Mouse (Mus musculus): Measurements from ENCODE around the gene Npas4. TPM values are rescaled to one million over a fixed set of nuclear protein-coding genes. Genes with fewer than 3 reads are reported as not detected.
A peak's percentile ranks its signal among the peaks of the same experiment; 100 is the strongest.
"Not testable (repeated sequence)": the region's sequence is repeated elsewhere in the genome, so short reads cannot be mapped to it uniquely, and the experiment has no call there.

Gene Npas4
- total RNA-seq, 2 experiments from 2014 or later, result 9.1 to 10.8 TPM

DNA sequence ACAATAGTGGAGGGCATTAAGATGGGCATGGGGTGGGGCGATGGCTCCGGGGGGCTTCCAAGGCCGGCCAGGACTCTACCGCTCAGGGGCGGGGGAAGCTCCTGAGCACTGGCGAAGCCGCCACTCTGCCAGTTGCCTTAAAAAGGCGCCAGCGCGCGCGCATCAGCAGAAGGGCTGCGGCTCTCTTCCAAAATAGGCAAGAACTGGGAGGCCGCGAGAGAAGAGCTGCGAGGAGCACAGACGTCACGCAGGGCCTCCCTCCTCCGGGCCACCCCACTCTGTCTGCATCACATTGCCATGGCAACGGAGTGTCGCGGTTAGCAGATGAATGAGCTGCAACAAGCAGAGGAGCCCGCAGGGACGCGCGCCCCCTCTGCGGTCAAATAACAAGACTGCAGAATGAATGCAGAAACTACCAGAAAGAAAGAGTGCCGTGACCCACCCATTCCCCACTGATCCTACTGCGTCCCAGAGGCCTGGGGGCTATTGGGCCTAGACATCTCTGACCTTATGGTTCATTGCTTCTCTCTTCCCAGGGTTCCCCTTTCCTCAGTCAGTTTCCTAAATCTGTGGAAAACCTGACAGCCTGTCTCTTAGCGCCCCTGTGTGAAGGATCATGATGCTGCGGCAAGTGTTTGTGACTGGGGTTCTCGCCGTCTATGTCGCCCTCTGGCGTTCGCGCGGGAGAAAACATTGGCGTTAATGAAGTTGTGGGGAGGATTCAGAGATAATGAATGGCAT, 11.7 kb upstream of the Npas4 start:
- intact Hi-C loops (cut with DNase I), result loop anchor here (1.0 to 5.0 kb wide), 2 partner anchors 21 to 35 kb away; no protein-coding TSS in a partner anchor
- peak; percentile 91 to 96 for DNase-seq (ENCODE audit: extremely low spot score in 1 of 2, low spot score in 2 of 2)

DNA sequence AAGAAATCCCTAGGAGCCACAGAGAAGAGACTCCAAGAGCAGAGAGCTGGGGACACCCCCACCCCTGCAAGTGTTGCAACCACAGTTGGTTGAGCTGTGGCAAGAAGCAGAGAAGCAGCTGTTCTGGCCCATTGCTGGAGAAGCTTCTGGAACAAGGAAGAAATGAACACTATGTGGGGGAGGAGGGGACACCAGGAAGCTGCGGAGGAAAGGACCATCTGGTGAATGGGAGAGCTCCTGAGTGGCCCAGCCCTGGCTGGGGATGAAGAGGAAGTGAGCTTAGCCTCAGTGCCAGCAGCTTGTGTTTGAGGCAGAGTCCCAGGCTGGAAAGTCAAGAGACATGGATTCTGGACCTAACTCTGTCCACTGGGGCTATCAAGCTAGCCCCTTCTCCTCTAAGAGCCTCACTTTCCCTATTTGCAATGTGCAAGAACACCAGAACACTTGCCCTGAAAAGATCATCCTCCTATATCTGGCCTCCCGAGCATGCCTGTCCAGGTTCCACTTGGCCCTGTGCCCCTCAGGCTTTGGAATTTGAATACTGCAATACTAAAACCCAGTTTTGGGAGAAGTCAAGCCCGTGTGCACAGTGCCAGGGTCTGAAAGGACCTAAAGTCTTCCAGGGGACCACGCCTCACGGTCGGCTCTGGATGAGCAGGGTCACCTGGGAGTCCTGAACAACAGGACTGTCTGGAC, 9.5 kb upstream of the Npas4 start:
- no peak for DNase-seq (ENCODE audit: extremely low spot score in 1 of 2, low spot score in 2 of 2)
- intact Hi-C loops (cut with DNase I), result loop anchor here (5.0 kb wide), 1 partner anchor 32 kb away; no protein-coding TSS in a partner anchor

DNA sequence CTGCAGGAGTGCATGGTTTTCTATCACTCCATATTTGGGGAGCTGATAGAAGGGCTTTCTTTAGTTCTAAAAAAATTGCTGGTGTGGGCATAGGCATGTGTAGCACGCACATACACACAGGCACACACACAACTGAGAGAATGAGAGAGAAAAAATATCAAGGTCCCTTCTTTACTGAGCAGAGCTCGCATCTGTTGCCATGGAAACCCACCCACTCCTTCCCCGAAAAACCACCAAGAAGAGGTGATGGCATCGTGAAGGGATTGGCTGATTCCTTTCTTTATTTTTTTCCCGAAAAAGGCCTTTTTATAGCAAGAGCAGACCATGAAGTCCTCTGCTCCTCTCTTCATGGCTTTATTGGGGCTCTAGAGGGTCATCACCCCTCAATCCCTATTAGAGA, 3.9 kb upstream of the Npas4 start:
- peak; percentile 75 to 91 for DNase-seq (ENCODE audit: extremely low spot score in 1 of 2, low spot score in 2 of 2)
- intact Hi-C loops (cut with DNase I), result no loop called here

GRCm38 (mm10) chr19:4992904-4993303, 2.8 kb upstream of the Npas4 start:
- intact Hi-C loops (cut with DNase I), result no loop called here

DNA sequence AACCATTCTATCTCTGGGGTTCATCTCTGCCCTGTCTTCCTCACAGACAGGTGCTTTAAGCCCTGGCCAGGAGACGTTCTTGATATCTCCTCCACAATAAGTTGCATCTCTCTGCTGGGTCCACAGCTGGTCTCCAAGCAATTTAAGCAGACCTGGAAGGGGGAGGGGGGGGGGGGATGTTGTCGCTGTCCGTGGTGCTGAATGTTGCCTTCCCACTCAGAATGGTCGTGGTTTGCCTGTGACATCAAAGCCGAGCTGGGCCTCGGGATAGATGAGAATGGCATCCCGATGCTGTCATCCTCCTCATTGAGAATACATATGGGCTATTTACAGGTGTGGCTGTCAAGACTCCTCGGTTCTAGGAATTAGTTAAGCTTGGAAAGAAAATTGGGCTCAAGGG, 2.3 kb upstream of the Npas4 start:
- intact Hi-C loops (cut with DNase I), result no loop called here
- DNase-seq (ENCODE audit: extremely low spot score in 1 of 2, low spot score in 2 of 2), result no peak

More at GRCm38 (mm10) chr19:4992904-4993303, 2.8 kb upstream of the Npas4 start:
- DNase-seq (ENCODE audit: extremely low spot score in 1 of 2, low spot score in 2 of 2), result peak; percentile 80 to 83

DNA sequence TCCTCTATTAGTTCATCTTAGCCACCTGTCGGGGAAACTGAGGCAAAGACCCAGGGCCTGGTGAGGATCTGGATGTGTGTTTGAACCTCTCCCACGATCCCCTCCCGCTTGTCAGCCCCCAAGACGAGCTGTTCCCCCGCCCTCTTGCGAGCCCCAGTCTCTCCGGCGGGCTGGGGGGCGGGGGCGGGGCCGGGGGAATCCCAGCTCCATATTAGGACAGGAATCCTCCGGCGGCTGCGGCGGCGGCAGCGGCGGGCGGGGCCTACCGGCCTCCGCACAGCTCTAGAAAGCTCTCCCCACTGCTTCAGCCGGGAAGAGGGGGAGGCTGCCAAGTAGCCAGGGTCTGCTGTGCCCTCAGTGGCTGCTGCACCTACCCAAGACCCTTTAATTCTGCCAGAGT, 600 bp upstream of the Npas4 start:
- DNase-seq (ENCODE audit: extremely low spot score in 1 of 2, low spot score in 2 of 2), result peak in 1 of 2 experiments; percentile 63
- intact Hi-C loops (cut with DNase I), result no loop called here

- intact Hi-C loops (cut with DNase I), result no loop called here
- DNase-seq (ENCODE audit: extremely low spot score in 1 of 2, low spot score in 2 of 2), result peak; percentile 74 to 85
These were observed 471 bp downstream of the Npas4 start for GRCm38 (mm10) chr19:4989434-4990255.

DNA sequence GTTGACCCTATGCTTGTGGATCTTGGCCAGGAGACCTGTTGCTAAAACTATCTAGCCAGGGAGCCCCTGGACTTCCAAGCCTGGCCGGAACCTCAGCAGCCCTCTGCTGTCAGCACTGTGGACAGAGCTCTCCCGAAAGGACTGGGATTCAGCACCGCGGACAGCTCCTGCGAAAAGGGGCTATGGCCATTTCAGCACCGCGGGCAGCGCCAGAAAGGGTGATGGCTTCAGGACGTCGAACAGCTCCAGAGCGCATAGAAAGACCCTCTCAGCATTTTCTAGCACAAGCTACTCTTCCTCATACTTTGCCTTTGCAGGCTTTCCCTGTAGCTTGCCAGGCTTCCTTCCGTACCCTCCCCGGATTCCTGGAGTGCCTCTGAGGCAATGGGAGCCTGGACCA, 1.1 kb downstream of the Npas4 start:
- peak; percentile 59 to 88 for DNase-seq (ENCODE audit: extremely low spot score in 1 of 2, low spot score in 2 of 2)
- intact Hi-C loops (cut with DNase I), result no loop called here

GRCm38 (mm10) chr19:4981767-4982166, 8.3 kb downstream of the Npas4 start:
- DNase-seq (ENCODE audit: extremely low spot score in 1 of 2, low spot score in 2 of 2), result peak in 1 of 2 experiments; percentile 76
- intact Hi-C loops (cut with DNase I), result loop anchor here (1.0 kb wide), 1 partner anchor 21 kb away; no protein-coding TSS in a partner anchor

DNA sequence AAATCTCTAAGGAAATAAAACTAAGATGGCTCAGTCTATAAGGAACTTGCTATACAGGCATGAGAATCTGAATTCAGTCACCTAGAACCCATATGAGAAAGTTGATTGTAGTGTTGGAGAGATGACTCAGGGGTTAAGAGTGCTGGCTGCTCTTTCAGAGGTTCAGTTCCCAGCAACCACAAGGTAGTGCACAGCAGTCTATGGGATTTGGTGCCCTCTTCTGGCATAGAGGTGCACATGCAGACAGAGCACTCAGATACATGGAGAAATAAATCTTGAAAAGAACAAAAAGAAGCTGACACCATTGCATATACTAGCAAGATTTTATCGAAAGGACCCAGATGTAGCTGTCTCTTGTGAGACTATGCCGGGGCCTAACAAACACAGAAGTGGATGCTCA, 21.9 kb downstream of the Npas4 start:
- no peak for DNase-seq (ENCODE audit: extremely low spot score in 1 of 2, low spot score in 2 of 2)
- intact Hi-C loops (cut with DNase I), result loop anchor here (5.0 kb wide), 1 partner anchor 34 kb away; no protein-coding TSS in a partner anchor

GRCm38 (mm10) chr19:4961928-4962601, 28.1 kb downstream of the Npas4 start, which contains the start of gene Mrpl11:
Mrpl11 (plus strand) TSS chr19:4962147.
- intact Hi-C loops (cut with DNase I), result no loop called here
- peak; percentile 90 to 91 for DNase-seq (ENCODE audit: extremely low spot score in 1 of 2, low spot score in 2 of 2)

GRCm38 (mm10) chr19:4948641-4949040, 41.5 kb downstream of the Npas4 start:
- DNase-seq (ENCODE audit: extremely low spot score in 1 of 2, low spot score in 2 of 2); intact Hi-C loops (cut with DNase I): not testable (repeated sequence)

GRCm38 (mm10) chr19:4945540-4945939, 44.6 kb downstream of the Npas4 start:
- no peak for DNase-seq (ENCODE audit: extremely low spot score in 1 of 2, low spot score in 2 of 2)
- intact Hi-C loops (cut with DNase I), result no loop called here

DNA sequence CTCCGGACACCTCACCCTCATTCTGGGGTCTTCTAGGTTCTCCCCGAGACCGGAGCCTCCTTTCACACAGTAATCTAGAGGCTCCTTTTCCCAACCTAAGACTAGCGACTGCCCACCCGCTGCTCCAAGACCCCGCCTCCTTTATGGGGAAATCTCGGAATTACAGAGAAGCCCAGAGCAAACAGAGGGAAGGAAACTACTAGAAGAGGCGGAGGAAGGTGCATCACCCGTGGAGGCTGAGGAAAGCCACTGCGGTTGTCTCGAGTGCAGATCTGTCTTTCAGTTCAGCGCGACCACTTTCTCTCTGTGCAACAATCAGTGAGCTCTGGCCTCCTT, 46.9 kb downstream of the Npas4 start:
- DNase-seq (ENCODE audit: extremely low spot score in 1 of 2, low spot score in 2 of 2), result no peak
- intact Hi-C loops (cut with DNase I), result no loop called here

GRCm38 (mm10) chr19:4942551-4943252, 47.4 kb downstream of the Npas4 start, which contains the start of gene Peli3:
Peli3 (minus strand) TSS chr19:4943127.
- intact Hi-C loops (cut with DNase I), result no loop called here
- peak; percentile 49 to 88 for DNase-seq (ENCODE audit: extremely low spot score in 1 of 2, low spot score in 2 of 2)

DNA sequence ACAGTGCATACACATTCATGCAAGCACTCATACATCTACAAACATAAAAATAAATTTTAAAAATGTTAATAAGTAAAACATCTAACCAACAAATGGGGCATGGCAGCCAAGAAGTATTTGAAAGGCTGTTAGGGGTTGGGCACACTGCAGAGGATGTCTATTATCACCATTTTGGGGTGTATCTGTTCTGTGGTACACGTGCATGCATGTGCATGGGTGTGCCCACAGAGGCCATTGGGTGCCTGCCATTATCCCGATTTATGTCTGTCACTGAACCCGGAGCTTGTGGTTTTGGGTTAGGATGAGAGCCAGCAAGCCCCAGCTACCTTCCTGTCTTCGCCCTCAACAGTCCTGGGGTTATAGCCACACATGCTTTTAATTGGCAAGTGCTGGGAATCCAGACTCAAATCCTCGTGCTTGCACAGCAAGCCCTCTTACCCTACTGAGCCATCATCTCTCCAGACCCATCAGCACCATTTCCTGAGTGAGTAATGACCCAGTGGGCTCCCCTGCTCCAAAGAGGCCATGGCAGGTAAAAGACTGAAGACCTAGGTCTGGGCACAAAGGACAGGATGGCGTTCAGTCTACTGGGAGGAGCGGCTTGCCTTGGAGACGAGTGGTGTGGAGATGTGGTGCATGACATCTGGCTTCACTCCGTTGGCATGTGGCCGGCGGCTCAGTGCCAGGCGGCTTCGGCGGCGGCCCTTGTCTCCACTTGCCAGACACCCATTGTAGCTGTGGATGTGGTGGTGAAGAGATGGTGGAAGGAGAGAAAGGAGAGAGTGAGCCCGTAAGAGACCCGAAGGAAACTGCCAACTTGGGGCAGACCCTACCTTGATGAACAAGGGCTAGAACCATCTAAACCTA, 52.4 kb downstream of the Npas4 start:
- DNase-seq (ENCODE audit: extremely low spot score in 1 of 2, low spot score in 2 of 2), result no peak
- intact Hi-C loops (cut with DNase I), result no loop called here

- DNase-seq (ENCODE audit: extremely low spot score in 1 of 2, low spot score in 2 of 2), result no peak
- intact Hi-C loops (cut with DNase I), result no loop called here
These were observed 53.2 kb downstream of the Npas4 start for GRCm38 (mm10) chr19:4936896-4937295.
